Mouse (Mus musculus): ENCODE data around the gene Gm5460. TPM values are rescaled to one million over a fixed set of nuclear protein-coding genes. Genes with fewer than 3 reads are reported as not detected.

Gm5460 gene
- total RNA-seq, 2 experiments from 2014 or later: 0.26 to 0.40 TPM

DNA sequence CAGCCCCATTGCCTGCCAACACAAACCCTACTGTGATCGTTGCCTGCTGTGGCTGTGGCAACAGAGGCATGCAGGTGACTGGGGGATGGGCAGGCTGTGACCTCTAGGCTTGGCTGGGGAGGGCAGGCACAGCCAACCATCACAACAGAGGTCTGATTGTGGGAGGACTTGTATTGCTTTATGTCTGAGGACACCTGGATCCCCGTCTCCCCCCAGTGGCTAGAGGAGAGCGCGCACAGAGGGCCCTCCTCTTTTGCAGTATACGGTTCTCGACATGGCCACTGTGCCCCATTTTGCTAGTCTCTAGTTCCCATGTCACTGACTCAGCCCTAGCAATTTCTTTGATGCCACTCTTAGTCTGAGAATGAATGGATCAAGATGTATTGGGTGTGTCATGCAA lies 55.1 kb downstream of the Gm5460 start:
- DNase-seq (ENCODE audit: low spot score in 2 of 2): no peak

DNA sequence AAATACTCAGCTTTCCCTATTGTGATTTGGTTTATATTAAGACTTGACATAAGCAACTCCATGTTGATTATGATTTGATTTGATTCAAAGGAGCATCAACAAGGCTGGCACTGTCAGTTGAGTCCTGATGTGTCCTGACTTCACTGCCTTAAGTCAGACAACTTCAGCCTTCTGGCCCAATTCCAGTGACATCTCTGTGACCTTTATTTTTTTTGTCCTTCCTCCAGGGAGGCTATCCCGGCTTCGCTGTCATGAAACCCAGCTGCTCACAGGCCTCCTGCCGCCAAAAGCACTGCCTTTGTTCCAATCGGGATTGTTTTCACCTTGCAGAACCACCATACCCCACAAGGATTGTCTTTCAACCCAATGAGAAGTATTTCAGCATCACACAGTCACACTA lies 58.8 kb downstream of the Gm5460 start:
- no peak for DNase-seq (ENCODE audit: low spot score in 2 of 2)

DNA sequence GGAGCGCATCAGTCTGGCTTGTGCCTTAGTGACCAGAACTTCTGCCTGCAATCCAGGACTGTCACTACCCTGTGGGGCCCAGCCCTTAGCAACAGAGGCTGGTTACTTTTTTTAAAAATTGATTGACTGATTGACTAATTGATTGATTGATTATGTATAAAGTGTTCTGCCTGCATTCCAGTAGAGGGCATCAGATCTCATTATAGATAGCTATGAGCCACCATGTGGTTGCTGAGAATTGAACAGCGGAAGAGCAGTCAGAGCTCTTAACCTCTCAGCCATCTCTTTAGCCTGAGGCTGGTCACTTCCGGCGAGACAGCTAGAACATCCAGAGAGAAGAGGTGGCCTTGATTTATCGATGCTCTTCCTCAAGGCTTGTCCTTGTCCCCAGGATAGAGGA lies 60.7 kb downstream of the Gm5460 start:
- no peak for DNase-seq (ENCODE audit: low spot score in 2 of 2)

DNA sequence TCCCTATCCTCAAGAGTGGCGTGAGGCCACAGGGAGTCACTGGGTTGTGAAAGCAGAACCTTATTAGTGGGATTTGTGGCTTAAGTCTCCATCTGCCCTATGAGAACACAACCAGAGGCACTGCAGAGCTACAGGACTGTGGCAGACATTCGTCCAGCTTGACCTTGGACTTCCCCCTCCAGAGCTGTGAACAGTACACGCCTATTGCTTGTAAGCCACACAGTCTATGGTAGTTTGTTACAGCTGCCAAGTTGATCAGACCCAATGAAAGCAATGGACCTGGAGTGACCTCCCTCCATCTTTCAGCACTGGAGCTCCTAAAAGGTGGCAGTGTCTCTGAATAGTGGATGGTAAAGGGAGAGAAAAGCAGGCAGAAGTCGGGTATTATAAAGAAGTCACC lies 61.7 kb downstream of the Gm5460 start:
- no peak for DNase-seq (ENCODE audit: low spot score in 2 of 2)

DNA sequence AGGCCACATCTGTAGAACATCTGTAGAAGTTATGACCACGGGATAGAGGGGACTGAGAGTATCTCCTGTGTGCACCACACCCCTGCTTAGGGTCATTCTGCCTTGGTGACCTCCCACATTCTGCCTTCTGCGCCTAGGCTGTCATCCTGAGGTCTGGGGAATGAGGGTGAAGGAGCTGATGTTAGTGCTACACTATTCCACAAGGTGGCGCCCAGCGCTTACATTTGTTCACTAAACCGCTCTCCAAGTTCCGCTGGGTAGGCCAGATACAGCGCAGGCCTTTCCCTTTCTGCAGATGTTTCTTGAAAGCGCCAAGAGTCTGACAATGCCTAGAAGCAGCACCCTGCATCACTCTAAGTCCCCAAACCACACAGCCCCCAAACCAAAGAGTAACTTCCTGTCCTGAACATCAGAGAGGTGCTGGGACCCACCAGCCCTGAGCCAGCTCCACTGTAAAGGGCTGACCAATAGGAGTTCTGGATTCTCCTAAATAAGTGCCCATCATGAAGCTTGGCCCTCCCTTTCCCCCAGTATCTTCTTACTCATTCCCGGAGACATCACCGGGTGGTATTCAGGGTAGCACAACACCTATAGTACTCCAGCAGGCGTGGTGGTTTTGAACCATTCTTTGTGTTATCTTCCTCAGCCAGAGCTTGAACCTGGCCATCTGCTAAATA lies 63.9 kb downstream of the Gm5460 start:
- DNase-seq (ENCODE audit: low spot score in 2 of 2): peak; percentile 66 to 68

DNA sequence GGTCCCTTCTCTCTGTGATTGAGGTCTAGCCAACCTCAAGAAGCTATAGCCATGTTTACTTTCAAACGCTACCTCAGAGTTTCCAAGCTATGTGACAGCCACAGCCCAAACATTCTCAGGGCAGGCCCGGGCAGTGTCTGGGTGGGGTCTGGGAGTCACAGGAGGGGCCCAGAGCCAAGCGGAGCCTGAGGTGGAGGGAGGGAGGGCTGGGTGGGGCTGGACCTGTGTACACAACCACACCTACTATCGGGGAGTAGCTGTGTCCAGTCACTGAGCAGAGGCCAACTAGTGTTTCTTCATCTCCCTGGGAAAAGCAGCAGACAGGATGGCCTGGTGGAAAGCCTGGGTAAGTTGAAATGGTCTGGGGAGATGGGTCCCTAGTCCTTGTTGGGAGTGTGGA lies 69.2 kb downstream of the Gm5460 start, which contains the start of gene Anxa8:
Gene Anxa8 (plus strand): TSS at position 251 of the 400 bp plus-strand sequence.
- DNase-seq (ENCODE audit: low spot score in 2 of 2): no peak

DNA sequence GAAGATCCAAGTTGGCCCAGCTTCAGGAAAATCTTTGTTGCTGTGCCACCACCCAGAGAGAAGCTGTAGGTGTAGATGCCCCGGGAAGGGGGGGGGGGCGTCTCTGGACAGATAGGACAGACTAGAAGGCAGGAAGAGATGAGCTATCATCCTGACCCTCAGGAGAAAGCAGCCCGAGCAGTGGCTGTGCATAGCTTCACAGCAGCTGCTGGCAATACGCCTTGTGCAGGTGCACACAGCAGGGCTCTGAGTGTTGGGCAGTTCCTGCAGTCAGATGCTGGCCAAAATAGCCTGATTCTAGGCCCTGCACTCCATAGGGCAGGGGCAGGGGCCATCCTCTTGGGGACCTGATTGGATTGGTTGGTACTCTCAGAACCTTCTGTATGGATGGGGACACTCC lies 70.2 kb downstream of the Gm5460 start:
- DNase-seq (ENCODE audit: low spot score in 2 of 2): no peak

DNA sequence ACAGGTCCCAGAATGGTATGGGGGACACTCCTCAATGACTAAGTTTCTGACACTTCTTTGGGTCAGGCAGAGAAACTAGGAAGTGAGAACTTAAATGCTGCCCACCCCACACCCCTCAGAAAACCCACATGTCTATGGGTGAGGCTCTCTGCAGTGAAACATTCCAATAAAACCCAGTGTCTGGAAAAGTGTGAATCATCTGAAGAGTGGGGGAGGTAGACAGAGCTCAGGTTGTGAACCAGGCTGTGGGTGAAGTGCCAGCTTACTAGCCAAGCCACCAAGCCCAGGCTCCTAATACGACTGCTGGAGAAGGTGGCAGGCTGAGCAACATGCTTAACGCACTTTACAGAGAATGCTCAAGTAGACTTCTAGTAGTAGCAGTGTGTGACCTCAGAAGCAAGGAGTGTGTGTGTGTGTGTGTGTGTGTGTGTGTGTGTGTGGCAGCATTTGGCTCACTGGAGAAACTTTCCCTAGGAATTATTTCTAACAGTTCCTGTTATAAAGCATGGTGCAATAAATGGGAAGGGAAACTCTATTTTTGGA lies 71.4 kb downstream of the Gm5460 start:
- no peak for DNase-seq (ENCODE audit: low spot score in 2 of 2)

DNA sequence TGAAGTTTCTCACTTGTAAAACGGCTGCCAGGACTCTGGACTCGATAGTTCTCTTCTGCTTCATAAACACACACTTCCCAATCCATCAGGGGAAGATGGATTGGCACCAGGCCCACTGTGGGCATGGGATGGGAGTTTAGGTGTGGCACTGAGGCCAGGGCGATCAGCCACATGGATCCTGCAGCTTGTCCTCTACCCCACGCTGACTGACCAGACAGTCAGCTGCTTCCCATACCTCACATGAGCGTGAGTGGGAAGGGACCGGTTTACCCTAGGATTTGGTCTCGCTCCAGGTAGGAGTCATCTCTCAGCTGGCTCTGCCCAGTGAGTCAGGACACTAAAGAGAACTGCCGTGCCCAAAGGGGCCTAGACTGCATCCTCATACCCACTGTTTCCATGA lies 73.2 kb downstream of the Gm5460 start:
- DNase-seq (ENCODE audit: low spot score in 2 of 2): no peak

DNA sequence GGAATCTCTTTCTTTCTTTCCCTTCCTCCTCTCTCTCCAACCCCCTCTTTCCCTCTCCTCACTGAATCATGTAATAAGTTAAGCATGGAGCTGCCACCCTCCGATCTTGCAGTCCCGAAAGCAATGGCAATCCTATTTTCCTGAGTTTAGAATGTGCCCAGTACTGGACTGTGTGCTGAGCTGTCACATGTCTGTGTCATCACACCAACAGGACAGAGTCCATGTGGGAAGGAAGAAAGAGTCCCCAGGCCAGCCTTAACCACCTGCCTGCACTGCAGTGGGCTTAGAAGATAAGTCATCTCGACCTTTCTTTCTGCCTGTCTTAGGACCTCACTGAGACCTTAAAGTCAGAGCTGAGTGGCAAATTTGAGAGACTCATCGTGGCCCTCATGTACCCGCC lies 74.9 kb downstream of the Gm5460 start:
- no peak for DNase-seq (ENCODE audit: low spot score in 2 of 2)

DNA sequence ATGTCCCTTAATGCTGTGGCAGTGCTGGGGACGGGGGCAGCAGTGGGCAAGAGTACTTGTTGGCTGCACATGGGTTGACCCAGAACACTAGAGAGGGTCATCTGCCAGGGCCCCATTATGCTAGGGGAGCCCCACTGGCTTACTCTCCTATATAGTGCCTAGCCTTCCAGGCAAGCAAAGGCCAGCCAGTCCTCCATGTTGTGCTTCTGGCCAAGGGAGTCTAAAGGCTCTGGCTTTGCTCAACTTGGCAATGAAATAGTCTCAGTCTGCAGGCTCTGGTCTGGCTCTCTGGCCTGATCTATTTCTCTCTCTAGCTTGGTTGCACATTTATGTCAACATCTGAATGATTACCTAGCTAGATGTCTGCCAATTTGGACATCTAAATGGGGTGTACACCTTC lies 76.3 kb downstream of the Gm5460 start:
- DNase-seq (ENCODE audit: low spot score in 2 of 2): no peak

DNA sequence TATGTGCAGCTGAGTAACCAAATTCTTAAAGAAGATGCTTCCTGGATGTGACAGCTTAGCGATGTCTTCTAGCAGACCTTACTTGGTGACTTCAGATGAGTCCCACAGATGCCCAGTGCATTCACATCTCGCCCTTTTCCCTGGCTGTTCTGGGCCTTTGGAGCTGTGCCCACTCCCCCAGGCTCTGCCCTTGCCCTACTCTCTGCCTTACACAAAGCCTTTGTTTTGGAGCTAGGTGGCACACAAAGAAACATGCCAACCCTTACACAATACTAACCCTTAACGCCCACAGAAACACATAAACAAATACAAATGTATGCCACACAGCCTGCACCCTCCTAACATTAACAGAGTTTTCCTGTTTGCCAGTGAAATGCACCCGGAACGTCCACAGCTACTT lies 79.6 kb downstream of the Gm5460 start:
- no peak for DNase-seq (ENCODE audit: low spot score in 2 of 2)

Other genes with a start within 250 kb of the Gm5460 start
- gene Gdf10, start 93.2 kb upstream of the Gm5460 start, total RNA-seq (2021): 10 to 100 TPM in 1 of 2 experiments, 1 to 10 TPM in 1; 7.2 to 10.6 TPM
- under 1 TPM in 1 of 2 experiments, not detected in 1; 0.10 TPM for gene Gdf2, start 75.7 kb upstream of the Gm5460 start, total RNA-seq (2021)
- not detected for gene Rbp3, start 62.8 kb upstream of the Gm5460 start, total RNA-seq (2021)
- gene Zfp488, start 38.0 kb upstream of the Gm5460 start, total RNA-seq (2021): not detected
- not detected for gene Gm30083, start 1.6 kb upstream of the Gm5460 start, total RNA-seq (2021)
- gene Antxrl, start 35.9 kb downstream of the Gm5460 start, total RNA-seq (2021): not detected
- 1 to 10 TPM; 2.3 to 2.7 TPM for gene Anxa8, start 69.2 kb downstream of the Gm5460 start, total RNA-seq (2021)
- gene A630023A22Rik, start 86.0 kb downstream of the Gm5460 start, total RNA-seq (2021): not detected
- gene Npy4r, start 135.7 kb downstream of the Gm5460 start, total RNA-seq (2021): under 1 TPM in 1 of 2 experiments, not detected in 1; 0.10 TPM
- gene Gprin2, start 184.9 kb downstream of the Gm5460 start, total RNA-seq (2021): 1 to 10 TPM in 1 of 2 experiments, under 1 TPM in 1; 0.83 to 1.3 TPM
- under 1 TPM; 0.16 to 0.27 TPM for gene Syt15, start 202.8 kb downstream of the Gm5460 start, total RNA-seq (2021)